Mouse (Mus musculus): ENCODE data around the gene Olfr1416. TPM values are rescaled to one million over a fixed set of nuclear protein-coding genes. Genes with fewer than 3 reads are reported as not detected.

Olfr1416 gene
- total RNA-seq, 2 experiments from 2014 or later = not detected

- intact Hi-C loops (cut with DNase I) = no loop called here
- DNase-seq = no peak
Measured at GRCm38 (mm10) chr1:92434986-92435385, 49.9 kb downstream of the Olfr1416 start.

DNA sequence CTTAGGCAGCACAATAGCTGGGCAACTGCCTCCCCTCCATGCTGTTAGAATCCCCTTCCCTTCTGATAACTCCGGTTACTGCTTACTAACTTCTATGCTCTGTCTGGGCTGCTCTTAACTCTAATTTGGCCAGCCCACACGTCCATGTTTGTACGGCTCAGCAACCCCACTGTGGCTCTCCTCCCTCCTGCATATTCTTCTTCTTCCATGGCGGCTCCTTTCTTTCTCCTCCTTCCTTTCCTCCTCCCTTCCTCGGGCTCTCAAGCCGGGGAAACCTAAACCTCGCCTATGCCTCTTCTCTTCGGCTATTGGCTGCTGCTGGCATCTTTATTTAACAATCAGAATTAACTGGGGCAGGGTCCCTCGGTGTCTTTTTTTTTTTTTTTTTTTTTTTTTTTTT is 52.1 kb downstream of the Olfr1416 start:
- DNase-seq = no peak
- intact Hi-C loops (cut with DNase I) = no loop called here

DNA sequence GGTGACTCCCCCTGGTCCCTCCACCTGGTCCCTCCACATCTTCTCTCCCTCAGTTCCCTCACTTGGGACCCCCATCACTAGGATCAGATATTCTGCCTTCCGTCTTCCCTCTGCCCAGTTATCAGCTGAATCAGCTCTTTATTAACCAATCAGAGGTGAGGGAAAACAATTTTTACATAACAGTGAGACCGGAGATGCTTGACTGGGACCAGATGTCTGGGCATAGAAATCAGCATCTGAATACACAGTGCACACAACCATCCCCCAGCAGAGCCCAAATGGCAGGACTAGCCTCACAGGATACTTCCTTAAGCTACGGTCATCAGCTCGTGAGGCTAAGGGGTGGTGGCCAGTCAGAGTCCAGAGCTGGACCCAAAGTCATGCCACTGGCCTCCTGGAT is 52.8 kb downstream of the Olfr1416 start:
- intact Hi-C loops (cut with DNase I) = no loop called here

DNA sequence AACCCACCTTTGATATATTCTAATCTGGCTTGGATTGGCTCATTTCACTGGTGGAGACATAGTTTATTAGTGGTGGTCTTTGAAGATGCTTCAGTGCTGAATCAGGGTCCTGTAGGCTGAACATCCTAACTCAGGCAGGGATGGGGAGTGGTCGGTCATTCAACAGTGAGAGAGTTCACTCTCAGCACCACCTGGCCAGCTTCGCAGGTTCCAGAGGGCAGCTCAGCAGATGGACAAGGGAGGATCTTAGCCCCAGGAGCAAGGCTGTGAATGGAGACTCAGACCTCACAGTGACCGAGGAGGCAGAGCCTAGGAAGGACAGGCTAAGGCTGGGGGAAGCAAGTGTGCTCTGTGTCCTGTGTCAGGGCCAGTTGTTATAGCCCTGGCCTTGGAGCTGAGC is 53.5 kb downstream of the Olfr1416 start:
- no peak for DNase-seq
- intact Hi-C loops (cut with DNase I) = no loop called here

More for the DNA sequence above, 52.8 kb downstream of the Olfr1416 start:
- DNase-seq = no peak

- intact Hi-C loops (cut with DNase I) = no loop called here
Measured at GRCm38 (mm10) chr1:92430991-92431390, 53.9 kb downstream of the Olfr1416 start.

More at GRCm38 (mm10) chr1:92430991-92431390, 53.9 kb downstream of the Olfr1416 start:
- DNase-seq = no peak

Small RNA genes within 50 kb of the gene (microRNA-seq; reads per million reads assigned to microRNA genes)
- 1.4 to 2.2 reads per million in 2 experiments for gene Mir6900

Other genes with a start within 250 kb of the Olfr1416 start
- 100 to 1,000 TPM; 447 to 473 TPM for gene Ndufa10, start 11.3 kb downstream of the Olfr1416 start, total RNA-seq (2021)
- gene Olfr1415, start 11.0 kb upstream of the Olfr1416 start, total RNA-seq (2021) = not detected
- gene Olfr1414, start 33.5 kb upstream of the Olfr1416 start, total RNA-seq (2021) = not detected
- gene Olfr1413, start 86.2 kb upstream of the Olfr1416 start, total RNA-seq (2021) = not detected
- gene Olfr1412, start 100.7 kb upstream of the Olfr1416 start, total RNA-seq (2021) = not detected
- gene Olfr1411, start 109.3 kb upstream of the Olfr1416 start, total RNA-seq (2021) = not detected
- gene Olfr1410, start 120.7 kb upstream of the Olfr1416 start, total RNA-seq (2021) = not detected
- gene Olfr12, start 132.7 kb upstream of the Olfr1416 start, total RNA-seq (2021) = not detected
- 100 to 1,000 TPM; 170 to 184 TPM for gene Cops9, start 156.9 kb upstream of the Olfr1416 start, total RNA-seq (2021)
- gene Otos, start 163.7 kb upstream of the Olfr1416 start, total RNA-seq (2021) = not detected

All from gastrocnemius, postnatal 36 days (tissue).